Mouse (Mus musculus): ENCODE data around the gene Pak1. TPM values are rescaled to one million over a fixed set of nuclear protein-coding genes. Genes with fewer than 3 reads are reported as not detected.

Gene Pak1
- total RNA-seq (2022), result 1 to 10 TPM in 3 of 4 experiments, under 1 TPM in 1; 0.63 to 1.3 (median 1.1) TPM

GRCm38 (mm10) chr7:97788190-97788668 is at the start of gene Pak1:
Gene Pak1 (plus strand): TSS chr7:97788541.
- DNase-seq (ENCODE audit: low spot score), result peak; percentile 16

- no peak for DNase-seq (ENCODE audit: low spot score)
Observed at GRCm38 (mm10) chr7:97740948-97741347, 47.4 kb upstream of the Pak1 start.

- no peak for DNase-seq (ENCODE audit: low spot score)
Observed at GRCm38 (mm10) chr7:97741756-97742291, 46.5 kb upstream of the Pak1 start.

GRCm38 (mm10) chr7:97745299-97745698 is 43.0 kb upstream of the Pak1 start:
- DNase-seq (ENCODE audit: low spot score), result peak; percentile 44

GRCm38 (mm10) chr7:97747176-97747707 is 41.1 kb upstream of the Pak1 start:
- DNase-seq (ENCODE audit: low spot score), result no peak

GRCm38 (mm10) chr7:97747787-97748497 is 40.4 kb upstream of the Pak1 start:
- DNase-seq (ENCODE audit: low spot score), result peak; percentile 87

- peak; percentile 68 for DNase-seq (ENCODE audit: low spot score)
Observed at GRCm38 (mm10) chr7:97748527-97749206, 39.7 kb upstream of the Pak1 start.

GRCm38 (mm10) chr7:97749207-97750190 is 38.8 kb upstream of the Pak1 start:
- no peak for DNase-seq (ENCODE audit: low spot score)

- no peak for DNase-seq (ENCODE audit: low spot score)
Observed at GRCm38 (mm10) chr7:97756967-97757881, 31.1 kb upstream of the Pak1 start.

GRCm38 (mm10) chr7:97764591-97764990 is 23.8 kb upstream of the Pak1 start:
- DNase-seq (ENCODE audit: low spot score), result no peak

GRCm38 (mm10) chr7:97765181-97765962 is 23.0 kb upstream of the Pak1 start:
- DNase-seq (ENCODE audit: low spot score), result peak; percentile 48

GRCm38 (mm10) chr7:97765963-97766347 is 22.4 kb upstream of the Pak1 start:
- no peak for DNase-seq (ENCODE audit: low spot score)

- no peak for DNase-seq (ENCODE audit: low spot score)
Observed at GRCm38 (mm10) chr7:97766406-97767166, 21.8 kb upstream of the Pak1 start.

- DNase-seq (ENCODE audit: low spot score), result no peak
Observed at GRCm38 (mm10) chr7:97767841-97768240, 20.5 kb upstream of the Pak1 start.

- DNase-seq (ENCODE audit: low spot score), result no peak
Observed at GRCm38 (mm10) chr7:97769020-97769419, 19.3 kb upstream of the Pak1 start.

GRCm38 (mm10) chr7:97770841-97771620 is 17.3 kb upstream of the Pak1 start:
- no peak for DNase-seq (ENCODE audit: low spot score)

GRCm38 (mm10) chr7:97775380-97775779 is 13.0 kb upstream of the Pak1 start:
- DNase-seq (ENCODE audit: low spot score), result no peak

- DNase-seq (ENCODE audit: low spot score), result no peak
Observed at GRCm38 (mm10) chr7:97775923-97776322, 12.4 kb upstream of the Pak1 start.
